Mouse (Mus musculus): ENCODE measurements around the gene Zfp954. TPM values are rescaled to one million over a fixed set of nuclear protein-coding genes. Genes with fewer than 3 reads are reported as not detected.
"Not testable (repeated sequence)": the region's sequence is repeated elsewhere in the genome, so short reads cannot be mapped to it uniquely, and the experiment has no call there.

The Zfp954 gene
- total RNA-seq (2021), result 1 to 10 TPM; 3.6 to 4.3 TPM
- long read RNA-seq, experiment 1, partial matches to known transcripts, result 1 of 3 reads
- long read RNA-seq, experiment 1, other reads (novel, unspliced or antisense), result 0 of 3 reads
- long read RNA-seq, experiment 2, partial matches to known transcripts, result 0 of 3 reads
- long read RNA-seq, experiment 2, other reads (novel, unspliced or antisense), result 1 of 3 reads

DNA sequence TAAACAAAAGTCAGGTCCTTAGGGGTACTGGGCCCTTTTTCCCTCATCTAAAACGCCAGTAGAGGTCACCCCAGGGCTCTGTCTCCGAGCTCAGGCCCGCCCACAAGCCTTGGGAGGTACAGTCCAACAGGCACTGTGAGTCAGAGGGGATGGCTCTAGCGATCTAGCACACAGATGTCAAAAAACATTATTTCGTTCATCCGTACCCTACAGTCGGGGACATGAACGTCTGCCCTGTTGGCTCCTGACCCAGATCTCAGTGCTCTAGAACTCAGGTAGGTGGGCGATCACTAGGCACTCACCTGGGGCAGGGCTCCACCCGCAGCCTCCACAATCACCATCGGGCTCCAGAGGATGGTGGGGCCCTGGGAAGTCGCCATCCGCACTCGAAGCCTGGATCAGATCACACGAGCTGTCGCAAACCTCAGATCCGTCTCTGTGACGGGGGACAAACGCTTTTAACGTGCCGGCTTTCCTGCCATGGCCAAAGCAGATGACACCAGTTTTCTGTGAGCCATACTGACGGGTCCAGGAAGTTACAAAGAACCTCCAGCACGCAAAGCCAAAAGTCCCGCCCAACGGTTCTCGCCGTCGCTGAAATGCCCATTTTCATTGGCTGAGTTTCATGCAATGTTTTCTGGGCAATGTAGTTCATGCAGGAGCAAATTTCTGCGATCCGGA, at the start of gene Zfp954:
Gene Zfp954 (minus strand): TSS at position 568 of the 681 bp plus-strand sequence.
- peak; percentile 78 to 84 for DNase-seq
- intact Hi-C loops (cut with DNase I), result no loop called here

DNA sequence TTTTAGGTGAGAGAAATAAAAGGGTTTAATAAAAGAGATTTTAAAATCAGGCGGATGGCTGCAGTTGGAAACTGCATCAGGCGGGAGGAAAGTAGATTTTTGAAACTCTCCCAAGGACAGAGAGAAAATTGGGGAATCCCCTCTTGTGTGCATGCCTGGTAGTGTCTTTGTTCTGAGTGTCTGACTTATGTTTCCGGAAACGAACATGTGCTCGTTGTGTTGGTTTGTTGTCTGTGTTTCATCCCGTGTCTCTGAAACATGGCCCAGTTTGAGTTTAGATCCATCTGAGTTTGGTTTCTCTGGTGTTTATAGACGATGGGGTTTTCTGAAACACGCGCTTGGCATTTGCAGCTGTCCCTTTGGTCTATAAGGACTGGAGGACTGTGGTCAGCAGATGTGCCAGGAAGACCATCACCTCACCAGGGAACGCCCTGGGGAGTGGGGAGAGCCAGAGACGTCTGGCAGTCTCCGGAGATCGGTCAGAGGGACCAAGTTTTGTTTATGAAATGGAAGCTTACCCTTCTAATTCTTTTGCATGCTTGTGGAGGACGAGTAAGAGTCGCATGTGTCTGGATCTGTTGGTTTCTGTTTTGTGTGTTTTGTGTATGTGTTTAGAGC, 24.8 kb upstream of the Zfp954 start:
- intact Hi-C loops (cut with DNase I), result no loop called here
- no peak for DNase-seq

DNA sequence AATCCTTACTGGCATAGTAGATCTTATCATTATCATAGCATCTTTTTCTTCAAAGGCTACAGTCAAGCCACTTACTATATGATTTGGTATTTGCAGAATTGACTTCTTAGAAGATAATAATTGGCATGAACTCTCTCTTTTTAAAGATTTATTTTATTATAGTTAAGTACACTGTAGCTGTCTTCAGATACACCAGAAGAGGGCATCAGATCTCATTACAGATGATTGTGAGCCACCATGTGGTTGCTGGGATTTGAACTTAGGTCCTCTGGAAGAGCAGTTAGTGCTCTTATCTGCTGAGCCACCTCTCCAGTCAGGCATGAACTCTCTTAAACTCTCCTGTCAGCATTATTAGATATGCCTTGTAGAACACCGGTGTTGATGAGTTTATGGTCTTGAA, 22.9 kb upstream of the Zfp954 start:
- intact Hi-C loops (cut with DNase I), result no loop called here
- DNase-seq, result no peak

DNA sequence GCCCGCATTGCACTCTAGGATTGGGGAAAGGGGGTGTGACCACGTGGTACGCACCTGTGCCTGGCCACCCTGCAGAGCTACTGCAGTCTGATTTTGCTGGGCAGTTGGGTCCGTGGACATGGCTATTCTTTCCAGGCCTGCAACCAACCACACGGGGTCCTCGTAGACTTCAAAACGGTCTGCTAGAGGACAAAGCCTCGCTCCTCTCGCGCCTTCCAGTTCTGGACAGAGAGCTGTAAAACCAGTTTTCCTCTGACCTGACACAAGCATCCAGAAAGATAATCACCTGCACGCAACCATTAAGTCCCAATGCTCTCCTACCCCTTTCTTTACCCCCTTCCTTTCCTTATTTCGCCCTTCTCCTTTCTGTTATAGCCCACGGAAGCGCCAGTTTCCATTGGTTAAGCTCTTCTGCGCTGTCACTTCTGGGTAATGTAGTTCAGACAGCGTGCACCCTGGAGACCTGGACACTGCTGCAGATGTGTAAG, 15.1 kb upstream of the Zfp954 start, which contains the start of gene Zfp773:
Gene Zfp773 (minus strand): TSS at position 377 of the 488 bp plus-strand sequence.
- DNase-seq, result peak; percentile 32 to 37
- intact Hi-C loops (cut with DNase I), result loop anchor here (5.0 kb wide), 1 partner anchor 146 kb away; no protein-coding TSS in a partner anchor

DNA sequence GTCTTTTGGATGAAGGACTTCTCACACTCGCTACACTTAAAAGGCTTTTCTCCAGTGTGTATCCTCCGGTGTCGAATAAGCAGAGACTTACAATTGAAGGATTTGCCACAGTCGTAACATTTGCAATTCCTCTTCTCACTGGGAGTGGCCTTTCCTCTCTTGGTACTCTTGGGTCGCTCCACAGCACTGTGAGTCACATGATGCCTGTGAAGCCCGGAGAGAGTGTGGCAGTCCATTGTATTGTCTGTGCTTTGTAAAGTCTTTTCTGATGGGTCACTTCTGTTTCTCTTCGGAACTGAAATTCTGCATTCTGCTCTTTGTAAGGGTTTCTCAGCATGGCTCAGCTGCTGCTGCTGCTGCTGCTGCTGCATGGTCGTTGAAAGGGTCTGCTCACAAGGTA, 11.5 kb upstream of the Zfp954 start:
- intact Hi-C loops (cut with DNase I), result no loop called here
- no peak for DNase-seq

DNA sequence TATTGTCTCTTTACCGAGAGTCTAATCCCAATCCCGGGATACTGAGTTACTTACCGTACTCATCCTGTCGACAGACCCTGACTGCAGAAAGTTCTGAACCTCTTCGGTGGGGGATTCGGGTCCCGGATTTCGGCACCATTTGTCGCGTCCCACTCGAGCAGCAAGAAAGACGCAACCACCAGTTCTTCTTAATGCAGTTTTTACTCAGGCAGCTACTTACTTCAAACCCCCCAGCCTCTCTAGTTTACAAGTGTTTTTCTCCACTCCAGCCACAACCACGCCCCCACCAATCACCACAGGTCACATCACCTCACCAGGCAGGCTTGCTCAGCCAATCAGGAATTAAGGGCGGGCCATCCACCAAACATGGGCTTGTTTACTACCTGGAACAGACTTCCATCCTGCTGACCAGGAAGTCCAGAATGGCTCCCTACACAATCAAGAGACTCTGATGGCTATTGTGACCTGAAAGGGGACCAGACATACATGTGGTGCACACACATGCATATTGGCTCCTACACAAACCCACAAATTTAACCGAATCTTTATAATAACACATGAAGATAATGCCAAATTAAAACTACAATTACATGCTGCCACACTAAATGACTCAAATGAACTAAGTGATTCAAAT, 9.3 kb upstream of the Zfp954 start:
- intact Hi-C loops (cut with DNase I); DNase-seq: not testable (repeated sequence)

DNA sequence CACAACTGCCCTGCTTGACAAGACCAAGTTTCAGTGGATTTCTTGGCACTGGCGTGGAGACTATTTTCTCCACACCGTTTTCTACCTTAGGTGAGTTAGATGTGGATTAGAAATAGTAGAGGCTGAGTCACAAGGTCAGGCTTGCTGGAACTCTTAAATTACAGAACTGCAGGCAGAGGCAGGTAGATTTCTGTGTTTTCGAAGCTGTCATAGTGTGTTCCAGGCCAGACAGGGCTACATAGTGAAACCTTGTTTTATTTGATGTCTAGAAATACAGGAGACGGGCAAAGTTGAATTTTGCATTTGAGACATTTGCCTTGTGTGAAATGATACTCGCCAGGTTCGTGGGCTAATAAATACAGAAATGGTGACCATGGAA, 303 bp upstream of the Zfp954 start:
- intact Hi-C loops (cut with DNase I), result no loop called here
- no peak for DNase-seq

DNA sequence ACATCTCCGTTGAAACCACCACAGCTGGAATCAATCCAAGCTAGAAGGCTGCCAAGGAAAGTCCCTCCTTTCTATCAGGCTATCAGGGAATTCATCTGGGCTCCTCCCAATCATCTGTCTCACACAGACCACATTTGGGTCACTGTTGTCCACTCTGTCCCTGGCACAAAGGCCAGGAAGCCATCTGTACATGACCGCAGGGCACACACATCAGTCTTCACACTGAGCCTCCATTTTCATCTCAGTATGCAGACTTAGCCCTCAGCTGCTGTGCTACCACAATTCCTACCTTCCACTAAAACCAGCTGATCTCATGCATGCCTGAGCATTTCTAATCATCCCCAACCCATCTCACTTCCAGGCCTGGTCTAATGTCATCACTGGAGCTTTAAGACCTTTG, 2.8 kb downstream of the Zfp954 start:
- DNase-seq, result no peak
- intact Hi-C loops (cut with DNase I), result no loop called here

DNA sequence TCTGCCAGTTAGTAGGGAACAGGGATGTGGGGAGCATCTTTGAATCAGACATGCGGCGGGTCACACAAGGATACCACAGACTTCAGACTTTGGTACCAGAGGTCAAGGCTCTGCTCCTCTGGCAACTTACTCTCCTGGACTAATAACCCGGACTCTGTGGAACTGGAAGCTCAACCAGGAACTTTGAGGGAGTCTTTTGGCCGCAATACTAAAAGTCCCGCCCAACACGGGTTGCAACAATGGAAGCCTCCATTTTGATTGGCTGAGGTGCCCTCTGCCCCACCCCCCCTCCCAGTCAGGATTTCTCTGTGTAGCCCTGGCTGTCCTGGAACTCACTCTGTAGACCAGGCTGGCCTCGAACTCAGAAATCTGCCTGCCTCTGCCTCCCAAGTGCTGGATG, 12.8 kb downstream of the Zfp954 start:
- intact Hi-C loops (cut with DNase I), result no loop called here

More for the DNA sequence above, 12.8 kb downstream of the Zfp954 start:
- no peak for DNase-seq

Other genes starting within 250 kb of the Zfp954 start
- not detected for gene Aurkc, start 126.2 kb downstream of the Zfp954 start, total RNA-seq (2021)
- under 1 TPM; 0.17 to 0.54 TPM for gene Zfp773, start 15.3 kb upstream of the Zfp954 start, total RNA-seq (2021)
- 1 to 10 TPM; 1.8 to 2.2 TPM for gene Zfp418, start 49.8 kb upstream of the Zfp954 start, total RNA-seq (2021)
- gene Zfp772, start 88.5 kb upstream of the Zfp954 start, total RNA-seq (2021), result 1 to 10 TPM; 1.8 to 2.1 TPM
- gene Vmn2r29, start 125.8 kb upstream of the Zfp954 start, total RNA-seq (2021), result under 1 TPM in 1 of 2 experiments, not detected in 1; 0.15 TPM
- gene Gm45844, start 156.8 kb upstream of the Zfp954 start, total RNA-seq (2021), result 1 to 10 TPM in 1 of 2 experiments, under 1 TPM in 1; 0.46 to 2.0 TPM
- 10 to 100 TPM; 48.8 to 53.4 TPM for gene Clcn4, start 179.4 kb upstream of the Zfp954 start, total RNA-seq (2021)
- gene Vmn2r30, start 216.1 kb upstream of the Zfp954 start, total RNA-seq (2021), result not detected